Mouse (Mus musculus) G1E (cell line): ENCODE measurements around the gene Tns1. TPM values are rescaled to one million over a fixed set of nuclear protein-coding genes. Genes with fewer than 3 reads are reported as not detected.

Source experiments
- ATAC-seq: 2 replicates; pipeline ENCODE4 v1.8.0; 2016; ENCODE audit warnings: mild to moderate bottlenecking; ENCODE audit not compliant: insufficient number of reproducible peaks, poor library complexity, low FRiP score, severe bottlenecking; ENCODE audit errors: extremely low read depth
- DNase-seq: peaks from one replicate; pipeline ENCODE4 v3.0.0; 2012; ENCODE audit warnings: low spot score
- H3K27me3 ChIP-seq: 2 replicates; pipeline ENCODE4 v1.6.1; 2012; ENCODE audit warnings: mild to moderate bottlenecking, low read length, inconsistent platforms; ENCODE audit not compliant: insufficient read depth
- H3K36me3 ChIP-seq: replicated peaks from 2 replicates; pipeline ENCODE3; 2012; ENCODE audit warnings: mild to moderate bottlenecking, inconsistent platforms
- H3K4me1 ChIP-seq: 2 replicates; pipeline ENCODE4 v1.6.1; 2012; ENCODE audit warnings: low read depth, low read length, inconsistent platforms, mixed read lengths; ENCODE audit not compliant: insufficient read depth
- H3K4me3 ChIP-seq: 2 replicates; pipeline ENCODE4 v1.5.1; 2012; ENCODE audit warnings: low read depth, mild to moderate bottlenecking, inconsistent platforms, low read length, moderate library complexity, mixed read lengths
- H3K9me3 ChIP-seq: replicated peaks from 2 replicates; pipeline ENCODE4 v1.6.1; 2012; ENCODE audit warnings: inconsistent platforms
- CTCF ChIP-seq: IDR thresholded peaks from 2 replicates; pipeline ENCODE4 v1.5.1; 2012; ENCODE audit warnings: low read depth, low read length, inconsistent platforms, mixed read lengths
- GATA1 ChIP-seq: IDR thresholded peaks from 2 replicates; pipeline ENCODE4 v1.6.1; 2012; ENCODE audit warnings: borderline replicate concordance, low read length, inconsistent platforms, mixed read lengths
- GATA2 ChIP-seq: IDR thresholded peaks from 2 replicates; pipeline ENCODE4 v1.6.1; 2012; ENCODE audit warnings: low read depth, low read length, inconsistent platforms, borderline replicate concordance
- POLR2AphosphoS5 ChIP-seq: IDR thresholded peaks from 2 replicates; pipeline ENCODE4 v1.6.1; 2012; ENCODE audit warnings: low read depth, low read length, inconsistent platforms; ENCODE audit not compliant: insufficient replicate concordance
- TAL1 ChIP-seq: conservative IDR thresholded peaks from 2 replicates; pipeline ENCODE4 v1.6.1; 2012; ENCODE audit warnings: low read depth, low read length, inconsistent platforms, mixed read lengths
- polyA plus RNA-seq: library from polyadenylated mRNA; stranded (reverse); fragments of >175 nt; gene quantifications from 2 replicates; pipeline ENCODE4 v1.2.3, GENCODE M21; 2012
- total RNA-seq, 2 experiments: library from RNA; stranded (forward) in 1 of 2; stranded (reverse) in 1 of 2; fragments of 200-1000 nt in 1 of 2; fragments of >200 nt in 1 of 2; fragmentation: Nextera tagmentation in 1 of 2; gene quantifications; 2 replicates each; pipeline ENCODE4 v1.2.3; 2014 to 2017

Tns1 gene
- total and polyA plus RNA-seq, 3 experiments: 0.55 to 27.2 (median 1.7) TPM

- ATAC-seq (no peak), DNase-seq (no peak)
- H3K36me3 ChIP-seq: no peaks in the 10 kb centered on the region
- no peak overlapping the region for H3K4me3 ChIP-seq
- H3K27me3 ChIP-seq: peaks cover 4% of the 10 kb centered on the region; the same call in 1 of the 2 replicates
- TF ChIP-seq CTCF (no peak), GATA2 (no peak), POLR2AphosphoS5 (no peak), TAL1 (no peak), GATA1 (no peak)
- no peaks in the 10 kb centered on the region for H3K9me3 ChIP-seq
- no peaks in the 10 kb centered on the region for H3K4me1 ChIP-seq
These were observed 55.0 kb downstream of the Tns1 start for GRCm38 (mm10) chr1:74069085-74069835.

GRCm38 (mm10) chr1:74068366-74069084, 55.7 kb downstream of the Tns1 start:
- DNase-seq (no peak), ATAC-seq (no peak)
- H3K27me3 ChIP-seq: peaks cover 4% of the 10 kb centered on the region; the same call in 1 of the 2 replicates
- H3K4me3 ChIP-seq: no peak overlapping the region
- H3K4me1 ChIP-seq: no peaks in the 10 kb centered on the region
- no peaks in the 10 kb centered on the region for H3K36me3 ChIP-seq
- no peak for TF ChIP-seq GATA1
- TF ChIP-seq TAL1: no peak
- TF ChIP-seq GATA2: no peak
- no peak for TF ChIP-seq CTCF
- no peak for TF ChIP-seq POLR2AphosphoS5
- no peaks in the 10 kb centered on the region for H3K9me3 ChIP-seq

- TF ChIP-seq GATA1: no peak
- TF ChIP-seq POLR2AphosphoS5: no peak
- TF ChIP-seq CTCF: no peak
- no peak for TF ChIP-seq TAL1
- no peak for TF ChIP-seq GATA2
- ATAC-seq (no peak), DNase-seq (no peak)
- Histone ChIP-seq H3K36me3 (no peaks in the 10 kb centered on the region), H3K27me3 (peaks cover 4% of the 10 kb centered on the region; the same call in 1 of the 2 replicates), H3K9me3 (no peaks in the 10 kb centered on the region), H3K4me3 (no peak overlapping the region), H3K4me1 (no peaks in the 10 kb centered on the region)
These were observed 56.4 kb downstream of the Tns1 start for GRCm38 (mm10) chr1:74067866-74068265.

- no peak overlapping the region for H3K4me3 ChIP-seq
- H3K27me3 ChIP-seq: peaks cover 4% of the 10 kb centered on the region; the same call in 1 of the 2 replicates
- no peaks in the 10 kb centered on the region for H3K4me1 ChIP-seq
- no peak for TF ChIP-seq POLR2AphosphoS5
- TF ChIP-seq GATA1: no peak
- no peak for TF ChIP-seq GATA2
- TF ChIP-seq CTCF: no peak
- no peak for TF ChIP-seq TAL1
- H3K36me3 ChIP-seq: no peaks in the 10 kb centered on the region
- H3K9me3 ChIP-seq: no peaks in the 10 kb centered on the region
- DNase-seq (no peak), ATAC-seq (no peak)
These were observed 57.7 kb downstream of the Tns1 start for GRCm38 (mm10) chr1:74066576-74066975.

- H3K4me3 ChIP-seq: no peak overlapping the region
- no peak for DNase-seq
- ATAC-seq: no peak
- peaks cover 4% of the 10 kb centered on the region; the same call in 1 of the 2 replicates for H3K27me3 ChIP-seq
- H3K9me3 ChIP-seq: no peaks in the 10 kb centered on the region
- TF ChIP-seq CTCF (no peak), POLR2AphosphoS5 (no peak), GATA1 (no peak), GATA2 (no peak), TAL1 (no peak)
- no peaks in the 10 kb centered on the region for H3K36me3 ChIP-seq
- no peaks in the 10 kb centered on the region for H3K4me1 ChIP-seq
These were observed 58.2 kb downstream of the Tns1 start for GRCm38 (mm10) chr1:74066061-74066460.

- no peak overlapping the region for H3K4me3 ChIP-seq
- H3K4me1 ChIP-seq: no peaks in the 10 kb centered on the region
- no peak for TF ChIP-seq CTCF
- no peak for TF ChIP-seq POLR2AphosphoS5
- no peak for TF ChIP-seq TAL1
- TF ChIP-seq GATA1: no peak
- TF ChIP-seq GATA2: no peak
- H3K9me3 ChIP-seq: no peaks in the 10 kb centered on the region
- peaks cover 3% of the 10 kb centered on the region; the same call in 1 of the 2 replicates for H3K27me3 ChIP-seq
- DNase-seq: no peak
- ATAC-seq: no peak
- no peaks in the 10 kb centered on the region for H3K36me3 ChIP-seq
These were observed 64.2 kb downstream of the Tns1 start for GRCm38 (mm10) chr1:74060046-74060445.
